23 mouse cellular contexts compared by ENCODE assay signal in the genomic region with DNA sequence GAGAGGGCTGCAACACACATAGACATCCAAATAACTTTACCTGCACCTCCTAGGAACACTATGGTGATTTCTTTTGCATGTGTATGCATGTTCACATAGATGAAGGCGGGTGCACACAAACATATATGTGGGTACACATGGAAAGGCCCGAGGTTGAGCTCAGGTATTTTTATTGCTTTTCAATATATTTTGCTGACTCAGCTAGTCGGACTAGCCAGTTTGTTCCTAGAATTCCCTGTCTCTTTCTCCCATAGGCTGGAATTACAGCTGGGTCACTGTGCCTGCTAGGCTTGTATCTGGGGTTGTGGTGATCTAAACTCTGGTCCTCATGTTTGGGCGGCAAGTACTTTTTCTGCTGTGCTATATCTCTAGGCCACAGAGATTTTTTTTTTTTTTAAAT.
DNase-seq lines count a peak whose midpoint lies in the region; ATAC-seq and TF ChIP-seq lines count a peak whose summit lies in the region.
"Had no signal": no experiment of that assay in that cellular context is flagged by ENCODE, and none has a peak within 500 bp of the region (broad histone marks: within the 10 kb centered on the region; RNA-seq: fewer than 3 reads in every experiment).

No protein-coding gene starts in this region.

- TF ChIP-seq EP300 in CH12.LX (IDR thresholded peaks at IDR 0.05; ENCODE audit: low read length) (no peak), MEL (IDR thresholded peaks at IDR 0.05; ENCODE audit: low read depth in 1 of 2, low read length in 2 of 2) (no peak)

- TF ChIP-seq POLR2A in CH12.LX (IDR thresholded peaks at IDR 0.05; ENCODE audit: low read depth, low read length), result no peak
- no peak for TF ChIP-seq POLR2A in MEL (IDR thresholded peaks at IDR 0.05; ENCODE audit: control insufficient read depth in 1 of 2, insufficient read depth in 1 of 2, low read depth in 1 of 2, low read length in 2 of 2, poor library complexity in 1 of 2)

- H3K4me1 ChIP-seq in CH12.LX (ENCODE audit: control insufficient read depth in 1 of 2, insufficient read depth in 2 of 2), result no peaks in the 10 kb centered on the region
- no peaks in the 10 kb centered on the region for H3K4me1 ChIP-seq in ES-E14 (ENCODE audit: control insufficient read depth in 2 of 2, insufficient read depth in 2 of 2, low read length in 2 of 2, poor library complexity in 1 of 2)
- H3K4me1 ChIP-seq in MEL (ENCODE audit: control insufficient read depth in 1 of 2, insufficient read depth in 2 of 2, low read length in 2 of 2), result no peaks in the 10 kb centered on the region
- 0 out of 2 replicates have a peak, but pooled peaks cover 4% of the 10 kb centered on the region for H3K4me1 ChIP-seq in forebrain, embryonic 15.5 days
- H3K4me1 ChIP-seq in heart, embryonic 12.5 days (replicated peaks), result 0 out of 2 replicates have a peak, but pooled peaks cover 1% of the 10 kb centered on the region

- no peak for TF ChIP-seq RAD21 in CH12.LX (IDR thresholded peaks at IDR 0.05; ENCODE audit: low read depth, low read length)
- no peak for TF ChIP-seq RAD21 in MEL (IDR thresholded peaks at IDR 0.05; ENCODE audit: low read depth, low read length)

- no peak overlapping the region for H3K4me2 ChIP-seq in CH12.LX (ENCODE audit: insufficient read depth, low read depth, poor library complexity, severe bottlenecking)
- no peak overlapping the region for H3K4me2 ChIP-seq in forebrain, embryonic 15.5 days (replicated peaks)
- no peak overlapping the region for H3K4me2 ChIP-seq in heart, embryonic 12.5 days

- TF ChIP-seq CTCF in CH12.LX (conservative IDR thresholded peaks at IDR 0.05 in 1 of 2, IDR thresholded peaks at IDR 0.05 in 1 of 2; ENCODE audit: low read depth in 2 of 2, low read length in 2 of 2) (no peak), MEL (IDR thresholded peaks at IDR 0.05 in 2 of 3, conservative IDR thresholded peaks at IDR 0.05 in 1 of 3; ENCODE audit: control insufficient read depth in 1 of 3, insufficient read depth in 1 of 3, low read depth in 2 of 3, low read length in 3 of 3, poor library complexity in 1 of 3, severe bottlenecking in 1 of 3) (no peak)

- dilution Hi-C loops in CH12.LX (cut with MboI; ENCODE audit: extremely low pct_ligation_motif_present, extremely low pct_unique_long_range_greater_than_20kb, low sequenced_read_pairs), result no loop called here

- H3K9me3 ChIP-seq in CH12.LX (replicated peaks; ENCODE audit: low read length), result no peaks in the 10 kb centered on the region
- H3K9me3 ChIP-seq in ES-E14 (ENCODE audit: control insufficient read depth, insufficient read depth, low read depth, low read length), result no peaks in the 10 kb centered on the region
- H3K9me3 ChIP-seq in MEL (replicated peaks; ENCODE audit: insufficient read depth, low read length), result no peaks in the 10 kb centered on the region
- no peaks in the 10 kb centered on the region for H3K9me3 ChIP-seq in forebrain, embryonic 15.5 days
- H3K9me3 ChIP-seq in heart, embryonic 12.5 days (replicated peaks), result 0 out of 2 replicates have a peak, but pooled peaks cover 2% of the 10 kb centered on the region

- H3K27me3 ChIP-seq in CH12.LX (replicated peaks), result peaks cover 95% of the 10 kb centered on the region
- H3K27me3 ChIP-seq in MEL (ENCODE audit: control insufficient read depth in 1 of 2, insufficient read depth in 2 of 2, low read length in 2 of 2), result no peaks in the 10 kb centered on the region
- no peaks in the 10 kb centered on the region for H3K27me3 ChIP-seq in forebrain, embryonic 15.5 days
- peaks cover 9% of the 10 kb centered on the region; the same call in 1 of the 2 replicates for H3K27me3 ChIP-seq in heart, embryonic 12.5 days (replicated peaks)
- H3K27me3 ChIP-seq: Patski had no signal

- H3K36me3 ChIP-seq in CH12.LX (replicated peaks in 1 of 2; ENCODE audit: control insufficient read depth in 1 of 2, insufficient read depth in 1 of 2, low read length in 1 of 2) (no peaks in the 10 kb centered on the region), ES-E14 (ENCODE audit: control insufficient read depth, insufficient read depth, low read length, poor library complexity, severe bottlenecking) (no peaks in the 10 kb centered on the region), MEL (ENCODE audit: control insufficient read depth in 1 of 2, insufficient read depth in 2 of 2, low read length in 2 of 2) (no peaks in the 10 kb centered on the region)
- no peaks in the 10 kb centered on the region for H3K36me3 ChIP-seq in forebrain, embryonic 15.5 days
- H3K36me3 ChIP-seq in heart, embryonic 12.5 days, result no peaks in the 10 kb centered on the region
- H3K36me3 ChIP-seq: G1E had no signal

- H3K27ac ChIP-seq in CH12.LX (ENCODE audit: insufficient read depth, low read depth) (no peak overlapping the region), ES-E14 (ENCODE audit: insufficient read depth, low read depth, low read length, poor library complexity, severe bottlenecking) (no peak overlapping the region), MEL (ENCODE audit: control insufficient read depth, low read depth, low read length) (no peak overlapping the region)
- H3K27ac ChIP-seq in forebrain, embryonic 15.5 days (replicated peaks), result no peak overlapping the region
- no peak overlapping the region for H3K27ac ChIP-seq in heart, embryonic 12.5 days (ENCODE audit: poor library complexity, severe bottlenecking)

- H3K9ac ChIP-seq in CH12.LX (ENCODE audit: insufficient read depth, low read depth), result no peak overlapping the region
- H3K9ac ChIP-seq in ES-E14 (ENCODE audit: insufficient read depth, low read depth, low read length, poor library complexity, severe bottlenecking), result no peak overlapping the region
- no peak overlapping the region for H3K9ac ChIP-seq in MEL (ENCODE audit: control insufficient read depth, low read depth, low read length, poor library complexity, severe bottlenecking)
- no peak overlapping the region for H3K9ac ChIP-seq in forebrain, embryonic 15.5 days (replicated peaks)
- H3K9ac ChIP-seq in heart, embryonic 12.5 days, result no peak overlapping the region

- no peak for ATAC-seq in forebrain, embryonic 15.5 days (replicated peaks)
- no peak for ATAC-seq in heart, embryonic 12.5 days (ENCODE audit: insufficient number of reproducible peaks, low FRiP score)
- ATAC-seq: activated CD4-positive, CD25-positive, alpha-beta regulatory T cell, adult 4 months; CD4-positive, CD25-positive, alpha-beta regulatory T cell, adult 4 months had no signal

- 91% methylated on average over 4 of the region's 4 CpGs for WGBS in forebrain, embryonic 15.5 days
- WGBS in heart, embryonic 12.5 days, result 82% methylated on average over 4 of the region's 4 CpGs

- in situ Hi-C loops in CH12.LX (cut with MboI; ENCODE audit: low pct_ligation_motif_present, low pct_unique_long_range_greater_than_20kb, low sequenced_read_pairs) (no loop called here), ES-E14 (cut with MboI; ENCODE audit: low sequenced_read_pairs in 2 of 2, unreplicated experiment in 2 of 2) (no loop called here)

- H3K79me2 ChIP-seq in CH12.LX (replicated peaks; ENCODE audit: control insufficient read depth, extremely low read depth, insufficient read depth, poor library complexity, severe bottlenecking) (no peaks in the 10 kb centered on the region), MEL (ENCODE audit: control insufficient read depth, insufficient read depth, low read length, poor library complexity) (no peaks in the 10 kb centered on the region)

- H3K4me3 ChIP-seq in CH12.LX (replicated peaks in 1 of 3; ENCODE audit: low read depth in 2 of 3, low read length in 2 of 3, poor library complexity in 1 of 3) (no peak overlapping the region), ES-E14 (ENCODE audit: insufficient read depth in 1 of 2, low read depth in 1 of 2, low read length in 2 of 2, poor library complexity in 1 of 2, severe bottlenecking in 1 of 2) (no peak overlapping the region), MEL (ENCODE audit: control insufficient read depth in 1 of 2, insufficient read depth in 1 of 2, low read depth in 2 of 2, low read length in 2 of 2) (no peak overlapping the region)
- no peak overlapping the region for H3K4me3 ChIP-seq in forebrain, embryonic 15.5 days
- no peak overlapping the region for H3K4me3 ChIP-seq in heart, embryonic 12.5 days

- DNase-seq in CH12.LX (ENCODE audit: extremely low read depth), result no peak
- DNase-seq in ES-E14 (ENCODE audit: low read depth, low spot score), result no peak
- DNase-seq in MEL (ENCODE audit: low read depth, low spot score), result no peak
- no peak for DNase-seq in layer of hippocampus, postnatal 10 days (ENCODE audit: low spot score in 2 of 2)
- DNase-seq: adrenal gland, adult 2 months; adrenal gland, adult 8-10 months; adrenal gland, postnatal 10 days; adrenal gland, postnatal 14 days; adrenal gland, postnatal 25 days; adrenal gland, postnatal 36 days; B cell, adult 2 months; cerebellum, adult 11 months; cerebellum, adult 11-12 months; cerebellum, adult 18-20 months; cerebellum, adult 2 months; cerebellum, adult 8-10 months; cerebellum, adult 9-10 months had no signal

TF ChIP-seq in CH12.LX, 34 proteins besides CTCF, POLR2A, EP300 and RAD21:
- TF ChIP-seq MAFK (IDR thresholded peaks at IDR 0.05; ENCODE audit: insufficient replicate concordance, low read length) (peak; percentile 87), MAX (IDR thresholded peaks at IDR 0.05; ENCODE audit: low read length) (no peak)

TF ChIP-seq in ES-E14, 5 proteins besides CTCF, POLR2A, EP300 and RAD21:
- TF ChIP-seq CHD2 (IDR thresholded peaks at IDR 0.05; ENCODE audit: low read depth, low read length) (no peak), MAFK (IDR thresholded peaks at IDR 0.05; ENCODE audit: insufficient read depth, low read depth, low read length) (peak; percentile 92), ZC3H11A (IDR thresholded peaks at IDR 0.05; ENCODE audit: borderline replicate concordance, low read depth, low read length) (no peak), ZNF384 (IDR thresholded peaks at IDR 0.05; ENCODE audit: low read depth, low read length) (no peak), HCFC1 (IDR thresholded peaks at IDR 0.05; ENCODE audit: borderline replicate concordance, insufficient read depth, low read length) (no peak)

TF ChIP-seq in MEL, 35 proteins besides CTCF, POLR2A, EP300 and RAD21:
- TF ChIP-seq MAFK (IDR thresholded peaks at IDR 0.05; ENCODE audit: borderline replicate concordance, low read depth, low read length) (peak; percentile 25; the same call in 1 of the 2 replicates), POLR2AphosphoS2 (IDR thresholded peaks at IDR 0.05; ENCODE audit: low read length) (no peak)

Comparison
In these comparisons a context has a peak if more than half of its experiments do, and no peak if none do; other contexts are left out.
1. Of the 35 proteins assayed by ChIP-seq in both MEL and CH12.LX: peak only in MEL: none; only in CH12.LX: none; in both: MAFK; in neither: 34.